ENCODE assay signal across 29 mouse cellular contexts in genomic region chr1:92707441-92707840, GRCm38 (mm10). TPM values are rescaled to one million over a fixed set of nuclear protein-coding genes. Genes with fewer than 3 reads are reported as not detected.
"Had no signal": no experiment of that assay in that cellular context is flagged by ENCODE, and none has a peak within 500 bp of the region (broad histone marks: within the 10 kb centered on the region; RNA-seq: fewer than 3 reads in every experiment).

No protein-coding gene starts in this region.

- H3K4me2 ChIP-seq: heart, embryonic 11.5 days; heart, embryonic 13.5 days; heart, embryonic 15.5 days; hindbrain, embryonic 13.5 days; hindbrain, embryonic 15.5 days; kidney, embryonic 15.5 days; limb, embryonic 12.5 days; limb, embryonic 15.5 days; liver, embryonic 12.5 days had no signal

- H3K4me3 ChIP-seq: heart, adult 2 months; heart, embryonic 13.5 days; heart, embryonic 15.5 days; hindbrain, embryonic 13.5 days; hindbrain, embryonic 15.5 days; kidney, embryonic 15.5 days; limb, embryonic 12.5 days; limb, embryonic 15.5 days; liver, embryonic 12.5 days had no signal

- H3K4me1 ChIP-seq: hindbrain, embryonic 15.5 days; liver, embryonic 12.5 days had no signal

- H3K36me3 ChIP-seq: heart, embryonic 13.5 days; heart, embryonic 15.5 days; hindbrain, embryonic 13.5 days; hindbrain, embryonic 15.5 days; kidney, embryonic 15.5 days; limb, embryonic 12.5 days; limb, embryonic 15.5 days; liver, embryonic 12.5 days had no signal

- H3K27me3 ChIP-seq: heart, embryonic 15.5 days; hindbrain, embryonic 15.5 days; limb, embryonic 12.5 days; limb, embryonic 15.5 days; liver, embryonic 12.5 days had no signal

- DNase-seq: gastrocnemius, postnatal 14 days; gastrocnemius, postnatal 36 days; heart, adult 11 months; heart, adult 2 months; heart, postnatal 14 days; heart, postnatal 36 days; kidney, adult 11 months; kidney, adult 2 months; kidney, adult 9 months; kidney, postnatal 14 days; kidney, postnatal 36 days; layer of hippocampus, adult 9-11 months; layer of hippocampus, postnatal 36 days; left cerebral cortex, postnatal 4 days had no signal

- H3K27ac ChIP-seq: heart, adult 2 months; heart, embryonic 13.5 days; heart, embryonic 15.5 days; hindbrain, embryonic 13.5 days; hindbrain, embryonic 15.5 days; hindbrain, postnatal 0 days; kidney, embryonic 15.5 days; kidney, postnatal 0 days; limb, embryonic 12.5 days; liver, embryonic 12.5 days; liver, embryonic 14.5 days had no signal

- H3K9ac ChIP-seq: heart, embryonic 13.5 days; heart, embryonic 15.5 days; hindbrain, embryonic 13.5 days; hindbrain, embryonic 15.5 days; kidney, embryonic 15.5 days; limb, embryonic 12.5 days; limb, embryonic 15.5 days; liver, embryonic 12.5 days; liver, embryonic 14.5 days had no signal

- ATAC-seq: hindbrain, postnatal 0 days; liver, embryonic 12.5 days had no signal

- H3K9me3 ChIP-seq: heart, embryonic 13.5 days; heart, embryonic 15.5 days; hindbrain, embryonic 13.5 days; hindbrain, embryonic 15.5 days; limb, embryonic 12.5 days; limb, embryonic 15.5 days; liver, embryonic 12.5 days had no signal

RNA-seq across cellular contexts. Expression of gene Otos, which starts 58.8 kb away (rescaled TPM):
- polyA plus RNA-seq: heart, adult 2 months; heart, embryonic 11.5 days; heart, embryonic 13.5 days; heart, embryonic 15.5 days; heart, postnatal 0 days; intestine, embryonic 16.5 days; limb, embryonic 12.5 days; limb, embryonic 15.5 days; liver, adult 2 months had no signal
